16 mouse cellular contexts compared by ENCODE assay signal in genomic region chr1:165693856-165694255, GRCm38 (mm10). TPM values are rescaled to one million over a fixed set of nuclear protein-coding genes. Genes with fewer than 3 reads are reported as not detected.
A peak's percentile ranks its signal among the peaks of the same experiment; 100 is the strongest.
DNase-seq lines count a peak whose midpoint lies in the region; TF ChIP-seq lines count a peak whose summit lies in the region.
"Had no signal": no experiment of that assay in that cellular context is flagged by ENCODE, and none has a peak within 500 bp of the region (broad histone marks: within the 10 kb centered on the region; RNA-seq: fewer than 3 reads in every experiment).

No protein-coding gene starts in this region.

- no peak for TF ChIP-seq POLR2A in kidney, adult 2 months (IDR thresholded peaks at IDR 0.05; ENCODE audit: low read depth, low read length)
- TF ChIP-seq POLR2A in spleen, adult 2 months (IDR thresholded peaks at IDR 0.05; ENCODE audit: low read depth, low read length), result no peak

- peaks cover 97% of the 10 kb centered on the region for H3K4me1 ChIP-seq in heart, embryonic 10.5 days
- H3K4me1 ChIP-seq in kidney, adult 2 months (ENCODE audit: control insufficient read depth, insufficient read depth, low read length), result peaks cover 24% of the 10 kb centered on the region
- peaks cover 31% of the 10 kb centered on the region; the same call in 1 of the 2 replicates for H3K4me1 ChIP-seq in spleen, adult 2 months (ENCODE audit: control insufficient read depth, insufficient read depth, insufficient read length)
- H3K4me1 ChIP-seq: forebrain, embryonic 15.5 days had no signal

- no peaks in the 10 kb centered on the region for H3K27me3 ChIP-seq in heart, embryonic 10.5 days (ENCODE audit: insufficient read depth, poor library complexity, severe bottlenecking)
- no peaks in the 10 kb centered on the region for H3K27me3 ChIP-seq in kidney, adult 2 months (replicated peaks; ENCODE audit: control insufficient read depth, insufficient read depth, low read length)
- H3K27me3 ChIP-seq in spleen, adult 2 months (ENCODE audit: control insufficient read depth, insufficient read depth, low read length), result no peaks in the 10 kb centered on the region
- H3K27me3 ChIP-seq: forebrain, embryonic 15.5 days; limb, embryonic 13.5 days; liver, embryonic 15.5 days had no signal

- 56% methylated on average over 7 of the region's 7 CpGs for WGBS in heart, embryonic 10.5 days
- 50% methylated on average over 7 of the region's 7 CpGs for WGBS in kidney, adult 2 months
- WGBS in spleen, adult 2 months, result 79% methylated on average over 7 of the region's 7 CpGs

- no peak for TF ChIP-seq CTCF in kidney, adult 2 months (conservative IDR thresholded peaks at IDR 0.05; ENCODE audit: insufficient read depth, insufficient read length, low read depth, low read length)
- TF ChIP-seq CTCF in spleen, adult 2 months (IDR thresholded peaks at IDR 0.05; ENCODE audit: extremely low read depth, insufficient read depth, insufficient read length, insufficient replicate concordance), result no peak

- H3K4me3 ChIP-seq in heart, embryonic 10.5 days, result no peak overlapping the region
- no peak overlapping the region for H3K4me3 ChIP-seq in kidney, adult 2 months (ENCODE audit: insufficient read depth, low read depth, low read length)
- H3K4me3 ChIP-seq in spleen, adult 2 months (ENCODE audit: extremely low read depth, insufficient read depth, insufficient read length), result no peak overlapping the region
- H3K4me3 ChIP-seq: forebrain, embryonic 15.5 days; limb, embryonic 13.5 days; liver, embryonic 15.5 days had no signal

- H3K9me3 ChIP-seq in heart, embryonic 10.5 days, result no peaks in the 10 kb centered on the region
- H3K9me3 ChIP-seq: forebrain, embryonic 15.5 days; limb, embryonic 13.5 days; liver, embryonic 15.5 days had no signal

- peak overlapping the region; percentile 74 for H3K27ac ChIP-seq in heart, embryonic 10.5 days
- peak overlapping the region; percentile 0; the same call in 1 of the 2 replicates for H3K27ac ChIP-seq in kidney, adult 2 months (ENCODE audit: insufficient read depth, low read depth, low read length)
- 0 out of 2 replicates have a peak overlapping the region, but pooled peaks have one; percentile 15 for H3K27ac ChIP-seq in spleen, adult 2 months (ENCODE audit: insufficient read depth, low read length)
- H3K27ac ChIP-seq: forebrain, embryonic 15.5 days; hindbrain, embryonic 14.5 days; limb, embryonic 13.5 days; liver, embryonic 15.5 days had no signal

- H3K36me3 ChIP-seq in heart, embryonic 10.5 days, result peaks cover 27% of the 10 kb centered on the region
- H3K36me3 ChIP-seq in kidney, adult 2 months (ENCODE audit: control insufficient read depth, insufficient read depth, low read length), result no peaks in the 10 kb centered on the region
- H3K36me3 ChIP-seq in spleen, adult 2 months (ENCODE audit: control insufficient read depth, insufficient read depth, low read length), result peaks cover 24% of the 10 kb centered on the region
- H3K36me3 ChIP-seq: forebrain, embryonic 15.5 days; limb, embryonic 13.5 days; liver, embryonic 15.5 days had no signal

- DNase-seq in heart, embryonic 10.5 days (ENCODE audit: low spot score), result no peak
- DNase-seq in heart, adult 11 months, result no peak
- DNase-seq in kidney, adult 2 months, result no peak
- no peak for DNase-seq in kidney, postnatal 25 days
- no peak for DNase-seq in spleen, adult 2 months (ENCODE audit: low read depth in 1 of 2, low spot score in 2 of 2)
- DNase-seq in spleen, postnatal 4 days (ENCODE audit: low spot score in 2 of 2), result no peak
- DNase-seq in adrenal gland, postnatal 36 days, result no peak
- no peak for DNase-seq in thymus, postnatal 14 days
- DNase-seq: adrenal gland, adult 2 months; cerebellum, adult 11 months; cerebellum, postnatal 36 days; lung, postnatal 14 days had no signal

RNA-seq across cellular contexts. Expression of gene Rcsd1, which starts 15.7 kb away (rescaled TPM):
- 100 and 130 TPM in 2 replicates for polyA plus RNA-seq in heart, embryonic 10.5 days (2016; fragmentation: Nextera tagmentation; extraction: Ambion mirVana)
- polyA plus RNA-seq in kidney, adult 2 months (2012; rRNA removed), result 11.7 and 15.6 TPM in 2 replicates
- polyA plus RNA-seq in spleen, adult 2 months (2012; rRNA removed), result 68.3 and 73.9 TPM in 2 replicates
- total RNA-seq in adrenal gland, postnatal 36 days (2021), result 10 to 100 TPM; 12.4 to 20.2 TPM

RNA-seq across cellular contexts. Expression of gene Mpzl1, which starts 59.5 kb away (rescaled TPM):
- 138 and 170 TPM in 2 replicates for polyA plus RNA-seq in heart, embryonic 10.5 days (2016; fragmentation: Nextera tagmentation; extraction: Ambion mirVana)
- 38.6 and 42.0 TPM in 2 replicates for polyA plus RNA-seq in kidney, adult 2 months (2012; rRNA removed)
- 15.3 and 15.9 TPM in 2 replicates for polyA plus RNA-seq in spleen, adult 2 months (2012; rRNA removed)
- 10 to 100 TPM; 22.7 to 30.8 TPM for total RNA-seq in adrenal gland, postnatal 36 days (2021)

Comparison
In these comparisons a context has a peak if more than half of its experiments do, and no peak if none do; other contexts are left out.
1. H3K27ac ChIP-seq: peak in every context shown above with its lines; median percentile 74 in heart, embryonic 10.5 days; 15 in spleen, adult 2 months; 0 in kidney, adult 2 months.